Mouse (Mus musculus) splenic B cell, adult 2 months (primary cell): ENCODE measurements at regions not wholly inside any gene's neighbourhood (a gene's known extent, or its start where the extent isn't known, plus 50 kb on each side); places are given as distances from the start of the nearest gene placed in this dataset.

Source experiments
- DNase-seq: peaks from one replicate; pipeline ENCODE4 v3.0.0-alpha.2; 2011; ENCODE audit warnings: low read depth, low spot score
- H3K27me3 ChIP-seq: 2 replicates; pipeline ENCODE4 v1.6.1; 2012; ENCODE audit warnings: mild to moderate bottlenecking, low read length, moderate library complexity, mixed read lengths; ENCODE audit not compliant: control insufficient read depth, poor library complexity, insufficient read depth, severe bottlenecking
- H3K36me3 ChIP-seq: 2 replicates; pipeline ENCODE4 v1.6.1; 2012; ENCODE audit warnings: mild to moderate bottlenecking, low read length, moderate library complexity, mixed read lengths; ENCODE audit not compliant: control insufficient read depth, poor library complexity, insufficient read depth, severe bottlenecking

DNA sequence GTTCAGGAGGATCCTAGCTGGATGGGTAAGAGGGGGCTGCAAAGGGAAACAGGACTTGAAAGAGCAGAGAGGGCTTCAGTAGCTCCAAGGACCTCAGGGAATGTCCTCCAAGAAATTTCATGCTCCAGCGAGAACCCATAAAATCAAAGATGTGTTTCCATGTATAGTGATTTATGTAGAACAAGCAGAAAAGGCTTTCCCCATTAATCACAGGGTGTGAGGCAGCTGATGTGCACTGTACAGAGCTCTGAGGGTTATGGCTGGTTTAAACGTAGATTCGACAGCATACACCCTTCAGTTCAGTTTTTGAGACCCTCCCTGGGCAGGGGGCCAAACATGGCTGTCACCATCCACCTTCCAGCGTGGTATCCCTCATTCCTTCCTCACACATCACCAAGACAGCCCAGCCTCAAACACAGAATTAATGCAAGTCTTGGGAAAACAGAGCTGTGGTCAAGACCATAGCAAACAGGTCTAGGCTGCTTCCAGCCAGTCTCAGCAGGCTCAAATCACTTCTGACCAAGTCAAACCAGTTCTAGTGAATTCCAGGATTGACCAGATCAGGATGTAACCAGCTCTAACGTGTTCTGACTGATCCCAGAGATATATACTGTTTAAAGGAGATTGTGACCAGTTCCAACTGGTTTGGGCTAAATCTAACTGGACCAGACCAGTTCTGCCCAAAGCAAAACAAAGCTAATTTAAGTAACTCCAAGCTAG, 78.9 kb upstream of the Smad3 start:
- H3K27me3 ChIP-seq: 0 out of 2 replicates have a peak, but pooled peaks cover 1% of the 10 kb centered on the region
- no peaks in the 10 kb centered on the region for H3K36me3 ChIP-seq
- DNase-seq: no peak

DNA sequence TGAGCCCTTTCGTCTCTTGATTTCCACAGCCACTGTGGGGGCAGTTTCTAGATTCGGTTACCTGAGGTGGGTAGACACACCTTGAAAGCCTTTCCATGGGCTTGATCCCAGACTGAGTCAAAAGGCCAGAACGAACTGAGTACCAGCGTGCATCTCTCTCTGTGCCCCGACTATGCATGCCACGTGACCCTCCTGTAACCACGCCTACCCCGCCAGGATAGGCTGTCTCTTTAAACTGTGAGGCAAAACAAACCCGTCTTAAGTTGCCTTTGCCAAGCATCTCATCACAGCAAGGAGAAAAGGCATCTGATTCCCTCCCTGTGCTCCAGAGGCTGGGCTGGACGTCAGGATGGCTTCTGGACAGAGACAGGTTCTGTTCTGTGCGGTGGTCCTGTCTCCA, 78.2 kb upstream of the Smad3 start:
- H3K36me3 ChIP-seq: no peaks in the 10 kb centered on the region
- H3K27me3 ChIP-seq: 0 out of 2 replicates have a peak, but pooled peaks cover 1% of the 10 kb centered on the region
- no peak for DNase-seq

DNA sequence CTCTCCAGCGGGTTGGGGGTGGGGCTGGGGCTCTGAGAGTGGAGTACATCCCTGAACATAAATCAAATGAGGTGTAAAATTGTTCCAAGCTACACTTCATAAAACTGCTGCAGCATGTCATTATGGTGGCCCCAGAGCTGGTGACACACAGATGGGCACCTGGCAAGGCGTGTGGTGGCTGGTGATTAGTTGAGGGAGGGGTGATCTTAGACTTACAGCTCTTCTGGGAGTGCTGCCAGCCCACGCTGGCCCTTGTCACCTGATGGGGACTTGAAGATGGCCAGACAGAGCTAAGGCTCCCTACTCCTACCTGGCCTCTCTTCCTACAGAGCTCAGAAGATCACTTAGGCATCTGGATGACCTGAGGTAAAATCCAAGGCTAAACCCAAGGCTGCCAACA, 76.6 kb upstream of the Smad3 start:
- DNase-seq: no peak
- no peaks in the 10 kb centered on the region for H3K36me3 ChIP-seq
- H3K27me3 ChIP-seq: 0 out of 2 replicates have a peak, but pooled peaks cover 1% of the 10 kb centered on the region

DNA sequence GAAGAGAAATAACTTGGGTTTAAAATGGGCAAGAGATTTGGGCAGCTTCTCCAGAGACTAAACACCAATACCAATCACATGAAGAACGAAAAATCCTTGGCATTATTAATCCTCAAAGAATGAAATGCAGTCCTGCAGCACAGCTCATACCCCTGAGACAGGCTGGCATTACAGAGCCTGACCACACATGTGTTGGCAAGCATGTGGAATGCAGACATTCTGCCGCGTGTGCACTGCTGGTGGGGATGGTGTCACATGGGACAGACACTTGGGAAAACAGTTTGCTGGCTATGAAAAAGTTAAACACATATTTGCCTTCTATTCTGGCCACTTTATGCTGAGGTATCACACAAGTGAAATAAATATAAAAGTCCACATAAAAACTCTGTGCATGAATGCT, 60.4 kb upstream of the Smad3 start:
- H3K36me3 ChIP-seq: no peaks in the 10 kb centered on the region
- H3K27me3 ChIP-seq: no peaks in the 10 kb centered on the region
- DNase-seq: no peak

DNA sequence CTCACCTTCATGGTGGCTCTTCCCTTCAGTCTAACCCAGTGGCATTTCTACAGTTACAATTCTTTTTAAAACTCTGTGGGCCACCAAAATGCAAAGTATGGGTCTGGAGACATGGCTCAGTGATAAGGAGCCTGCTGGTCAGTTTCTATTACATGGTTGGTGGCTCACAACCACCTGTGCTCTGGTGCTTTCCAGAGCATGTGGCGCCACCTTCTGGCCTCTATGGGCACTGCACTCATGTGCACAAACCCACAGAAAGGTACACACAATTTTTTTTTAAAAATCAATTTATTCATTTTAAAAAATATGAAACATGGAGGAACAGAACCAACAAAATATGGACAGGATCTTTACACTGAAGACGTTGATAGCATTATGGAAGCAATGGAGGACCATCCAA, 58.7 kb upstream of the Smad3 start:
- DNase-seq: peak; percentile 54
- Histone ChIP-seq H3K36me3 (no peaks in the 10 kb centered on the region), H3K27me3 (no peaks in the 10 kb centered on the region)

DNA sequence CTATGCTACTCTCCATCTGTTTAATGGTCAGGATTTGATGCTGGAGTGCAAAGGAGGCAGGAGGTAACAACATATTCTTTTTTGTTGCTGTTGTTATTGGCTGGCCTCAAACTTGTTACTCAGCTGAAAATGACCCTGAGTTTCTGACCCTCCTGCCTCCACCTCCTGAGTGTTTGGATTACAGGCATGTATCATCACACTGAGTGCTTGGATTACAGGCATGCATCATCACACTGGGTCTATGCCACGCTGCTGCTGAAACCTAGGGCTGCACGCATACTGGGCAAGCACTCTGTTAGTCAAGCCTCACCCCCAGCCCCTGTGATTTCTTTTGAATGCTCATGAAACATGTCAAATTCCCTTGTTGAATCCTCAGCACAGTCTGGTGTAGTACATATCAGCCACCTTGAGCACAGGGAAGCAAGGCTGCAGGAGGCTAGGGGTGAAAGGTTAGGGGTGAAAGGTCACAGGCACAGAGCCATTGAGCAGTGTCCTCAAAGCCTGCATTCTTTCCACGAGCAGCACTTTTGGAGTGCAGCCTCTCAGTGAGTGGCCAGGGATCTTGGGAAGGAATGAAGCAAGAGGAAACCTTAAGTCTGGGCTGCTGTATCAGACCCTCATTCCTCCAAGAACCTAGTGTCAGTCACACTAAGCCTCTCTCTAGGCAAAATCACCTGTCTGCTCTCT, 52.2 kb upstream of the Smad3 start:
- DNase-seq: no peak
- Histone ChIP-seq H3K36me3 (no peaks in the 10 kb centered on the region), H3K27me3 (no peaks in the 10 kb centered on the region)
